Mouse (Mus musculus) urinary bladder, postnatal 25 days (tissue): ENCODE results near the gene Arhgap35.
A peak's percentile ranks its signal among the peaks of the same experiment; 100 is the strongest.
"Not testable (repeated sequence)": the region's sequence is repeated elsewhere in the genome, so short reads cannot be mapped to it uniquely, and the experiment has no call there.

Experiments
- DNase-seq: peaks from one replicate; pipeline ENCODE4 v3.0.0; 2022; ENCODE audit warnings: low spot score

The Arhgap35 gene

GRCm38 (mm10) chr7:16614888-16615715 lies at the start of gene Arhgap35:
TSS of gene Arhgap35 (minus strand) at chr7:16614993.
- peak; percentile 96 for DNase-seq

GRCm38 (mm10) chr7:16644260-16644659 lies 29.5 kb upstream of the Arhgap35 start:
- no peak for DNase-seq

GRCm38 (mm10) chr7:16643106-16643505 lies 28.3 kb upstream of the Arhgap35 start:
- DNase-seq, result not testable (repeated sequence)

GRCm38 (mm10) chr7:16639028-16639427 lies 24.2 kb upstream of the Arhgap35 start:
- no peak for DNase-seq

- no peak for DNase-seq
Measured at GRCm38 (mm10) chr7:16635116-16635515, 20.3 kb upstream of the Arhgap35 start.

- not testable (repeated sequence) for DNase-seq
Measured at GRCm38 (mm10) chr7:16633913-16634312, 19.1 kb upstream of the Arhgap35 start.

- no peak for DNase-seq
Measured at GRCm38 (mm10) chr7:16631932-16632331, 17.1 kb upstream of the Arhgap35 start.

- DNase-seq, result no peak
Measured at GRCm38 (mm10) chr7:16631025-16631424, 16.2 kb upstream of the Arhgap35 start.

- DNase-seq, result peak; percentile 36
Measured at GRCm38 (mm10) chr7:16629598-16630296, 15.0 kb upstream of the Arhgap35 start.

- DNase-seq, result peak; percentile 62
Measured at GRCm38 (mm10) chr7:16628096-16628771, 13.4 kb upstream of the Arhgap35 start.

GRCm38 (mm10) chr7:16623687-16624086 lies 8.9 kb upstream of the Arhgap35 start:
- no peak for DNase-seq

- no peak for DNase-seq
Measured at GRCm38 (mm10) chr7:16623131-16623530, 8.3 kb upstream of the Arhgap35 start.

- no peak for DNase-seq
Measured at GRCm38 (mm10) chr7:16621066-16621622, 6.4 kb upstream of the Arhgap35 start.

GRCm38 (mm10) chr7:16618661-16619211 lies 3.9 kb upstream of the Arhgap35 start:
- peak; percentile 59 for DNase-seq

GRCm38 (mm10) chr7:16617045-16617444 lies 2.3 kb upstream of the Arhgap35 start:
- peak; percentile 57 for DNase-seq

GRCm38 (mm10) chr7:16614171-16614887 lies 464 bp downstream of the Arhgap35 start:
- DNase-seq, result no peak

GRCm38 (mm10) chr7:16613461-16614170 lies 1.2 kb downstream of the Arhgap35 start:
- DNase-seq, result no peak

GRCm38 (mm10) chr7:16610345-16610744 lies 4.4 kb downstream of the Arhgap35 start:
- no peak for DNase-seq

GRCm38 (mm10) chr7:16608961-16609360 lies 5.8 kb downstream of the Arhgap35 start:
- DNase-seq, result no peak

- no peak for DNase-seq
Measured at GRCm38 (mm10) chr7:16608046-16608445, 6.7 kb downstream of the Arhgap35 start.

- DNase-seq, result not testable (repeated sequence)
Measured at GRCm38 (mm10) chr7:16606808-16607207, 8.0 kb downstream of the Arhgap35 start.
